Mouse (Mus musculus): Measurements from ENCODE around the gene Ssbp2. TPM values are rescaled to one million over a fixed set of nuclear protein-coding genes. Genes with fewer than 3 reads are reported as not detected.

Ssbp2 gene
- polyA plus RNA-seq, 2 experiments, result 118 to 174 TPM

DNA sequence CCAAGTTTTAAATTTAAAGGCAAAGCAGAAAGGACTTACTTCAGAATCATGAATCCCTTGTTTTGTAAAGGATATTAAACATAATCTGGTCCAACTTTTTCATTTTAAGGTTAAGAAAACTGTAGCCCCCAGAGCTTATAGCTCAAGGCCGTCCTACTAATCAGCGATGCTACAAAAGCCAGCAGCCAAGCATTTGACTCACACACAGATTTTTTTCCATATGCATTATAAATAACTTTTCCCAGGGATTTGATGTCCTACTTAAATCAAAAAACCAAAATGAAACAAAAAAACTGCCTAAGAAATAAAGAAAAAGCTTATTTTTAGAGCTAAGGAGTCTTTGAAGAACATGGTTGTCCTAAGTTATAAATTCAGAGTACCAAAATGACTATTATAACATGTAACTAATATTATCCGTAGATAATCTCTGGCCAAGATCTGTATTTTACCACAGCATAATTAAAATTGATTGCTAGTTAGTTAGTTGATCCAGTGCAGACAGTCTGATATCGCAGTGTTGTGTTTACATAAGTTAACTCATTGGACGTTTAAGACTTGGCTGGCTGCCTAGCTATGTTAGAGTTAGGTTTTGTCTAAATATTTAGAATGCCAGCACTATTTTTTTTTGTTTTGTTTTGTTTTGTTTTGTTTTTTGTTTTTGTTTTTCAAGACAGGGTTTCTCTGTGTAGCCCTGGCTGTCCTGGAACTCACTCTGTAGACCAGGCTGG, 201.1 kb downstream of the Ssbp2 start:
- H3K36me3 ChIP-seq (ENCODE audit: control insufficient read depth, insufficient read depth, low read length), result peaks cover 6% of the 10 kb centered on the region
- 76% methylated on average over 5 of the region's 5 CpGs for WGBS
- no peak overlapping the region for H3K4me3 ChIP-seq (replicated peaks; ENCODE audit: low read length)
- H3K9ac ChIP-seq (ENCODE audit: low read depth, low read length, severe bottlenecking), result no peak overlapping the region
- no peak overlapping the region for H3K27ac ChIP-seq (replicated peaks; ENCODE audit: low read depth, low read length)
- no peak overlapping the region for H3K4me2 ChIP-seq (replicated peaks; ENCODE audit: low read depth, low read length, severe bottlenecking)
- ATAC-seq (ENCODE audit: low FRiP score, low read depth) (no peak), DNase-seq (ENCODE audit: low spot score) (no peak)
- H3K27me3 ChIP-seq (ENCODE audit: control insufficient read depth, insufficient read depth, low read length), result no peaks in the 10 kb centered on the region
- peaks cover 2% of the 10 kb centered on the region; the same call in 1 of the 2 replicates for H3K4me1 ChIP-seq (ENCODE audit: control insufficient read depth, insufficient read depth, low read length)
- H3K9me3 ChIP-seq (ENCODE audit: control insufficient read depth, low read length), result no peaks in the 10 kb centered on the region
- no peak for TF ChIP-seq POLR2A (IDR thresholded peaks at IDR 0.05; ENCODE audit: borderline replicate concordance, extremely low read depth, insufficient read depth, insufficient read length)

GRCm38 (mm10) chr13:91662751-91663150, 202.7 kb downstream of the Ssbp2 start:
- no peak for TF ChIP-seq POLR2A (IDR thresholded peaks at IDR 0.05; ENCODE audit: borderline replicate concordance, extremely low read depth, insufficient read depth, insufficient read length)
- no peak overlapping the region for H3K4me3 ChIP-seq (replicated peaks; ENCODE audit: low read length)
- ATAC-seq (ENCODE audit: low FRiP score, low read depth) (no peak), DNase-seq (ENCODE audit: low spot score) (no peak)
- 48% methylated on average over 2 of the region's 2 CpGs for WGBS
- peaks cover 6% of the 10 kb centered on the region for H3K36me3 ChIP-seq (ENCODE audit: control insufficient read depth, insufficient read depth, low read length)
- H3K9me3 ChIP-seq (ENCODE audit: control insufficient read depth, low read length), result no peaks in the 10 kb centered on the region
- no peak overlapping the region for H3K27ac ChIP-seq (replicated peaks; ENCODE audit: low read depth, low read length)
- no peak overlapping the region for H3K9ac ChIP-seq (ENCODE audit: low read depth, low read length, severe bottlenecking)
- H3K27me3 ChIP-seq (ENCODE audit: control insufficient read depth, insufficient read depth, low read length), result no peaks in the 10 kb centered on the region
- H3K4me2 ChIP-seq (replicated peaks; ENCODE audit: low read depth, low read length, severe bottlenecking), result no peak overlapping the region
- peaks cover 2% of the 10 kb centered on the region; the same call in 1 of the 2 replicates for H3K4me1 ChIP-seq (ENCODE audit: control insufficient read depth, insufficient read depth, low read length)

DNA sequence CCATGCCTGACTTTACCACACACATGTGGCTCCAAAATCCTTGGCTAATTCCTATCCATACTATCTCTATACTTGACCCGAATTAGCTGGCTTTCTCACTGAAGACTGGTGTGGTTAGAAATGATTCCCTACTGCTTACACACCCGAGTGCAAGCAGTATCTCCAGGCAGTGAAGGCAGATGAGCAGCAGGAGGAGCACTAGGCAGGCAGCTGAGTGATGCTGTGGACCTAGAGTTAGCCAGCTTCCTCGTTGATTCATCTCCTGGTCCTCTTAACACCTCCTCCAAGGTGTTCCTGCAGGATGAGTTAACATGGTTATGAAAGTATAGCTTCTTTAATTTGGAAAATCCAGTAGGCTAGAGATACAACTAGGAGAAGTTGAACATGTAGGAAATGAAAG, 213.2 kb downstream of the Ssbp2 start:
- no peak overlapping the region for H3K4me2 ChIP-seq (replicated peaks; ENCODE audit: low read depth, low read length, severe bottlenecking)
- ATAC-seq (ENCODE audit: low FRiP score, low read depth), result no peak
- H3K27ac ChIP-seq (replicated peaks; ENCODE audit: low read depth, low read length), result no peak overlapping the region
- no peaks in the 10 kb centered on the region for H3K27me3 ChIP-seq (ENCODE audit: control insufficient read depth, insufficient read depth, low read length)
- WGBS, result 67% methylated on average over 3 of the region's 3 CpGs
- H3K9me3 ChIP-seq (ENCODE audit: control insufficient read depth, low read length), result no peaks in the 10 kb centered on the region
- no peak for TF ChIP-seq POLR2A (IDR thresholded peaks at IDR 0.05; ENCODE audit: borderline replicate concordance, extremely low read depth, insufficient read depth, insufficient read length)
- no peak overlapping the region for H3K4me3 ChIP-seq (replicated peaks; ENCODE audit: low read length)
- no peak overlapping the region for H3K9ac ChIP-seq (ENCODE audit: low read depth, low read length, severe bottlenecking)
- peaks cover 31% of the 10 kb centered on the region for H3K36me3 ChIP-seq (ENCODE audit: control insufficient read depth, insufficient read depth, low read length)
- no peaks in the 10 kb centered on the region for H3K4me1 ChIP-seq (ENCODE audit: control insufficient read depth, insufficient read depth, low read length)
- no peak for DNase-seq (ENCODE audit: low spot score)

DNA sequence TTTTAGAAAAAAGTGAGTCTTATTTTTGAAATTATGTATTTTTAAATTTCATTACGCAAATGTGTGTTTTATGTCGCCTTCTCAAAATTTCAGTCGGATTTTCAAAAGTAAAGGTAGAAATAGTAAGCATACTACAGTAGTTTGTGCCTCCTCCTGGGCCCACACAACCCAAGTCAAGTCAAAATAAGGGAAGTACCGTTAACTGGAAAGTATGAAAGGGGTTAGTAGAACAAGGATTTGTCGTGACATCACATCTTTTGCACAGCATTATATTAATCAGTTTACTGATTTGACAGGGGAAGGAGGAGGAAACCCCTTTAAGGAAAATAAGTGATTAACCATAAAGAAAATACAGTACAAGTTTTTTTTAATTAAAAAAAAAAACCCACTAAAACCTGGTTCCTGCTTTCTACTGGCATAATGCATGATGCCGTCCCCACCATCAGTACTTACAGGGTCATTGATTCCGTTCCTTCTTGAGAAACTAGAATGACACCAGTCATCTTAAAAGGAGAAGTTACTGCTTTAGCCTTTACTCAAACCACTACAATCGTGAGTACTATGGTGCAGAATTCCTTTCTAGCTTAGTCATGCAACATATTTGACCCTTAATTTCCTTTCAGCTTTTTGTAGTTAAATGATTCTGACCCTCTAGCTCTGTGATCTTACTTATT, 220.8 kb downstream of the Ssbp2 start:
- Histone ChIP-seq H3K4me2 (replicated peaks; ENCODE audit: low read depth, low read length, severe bottlenecking) (no peak overlapping the region), H3K27ac (replicated peaks; ENCODE audit: low read depth, low read length) (no peak overlapping the region), H3K4me1 (ENCODE audit: control insufficient read depth, insufficient read depth, low read length) (no peaks in the 10 kb centered on the region), H3K9ac (ENCODE audit: low read depth, low read length, severe bottlenecking) (no peak overlapping the region), H3K9me3 (ENCODE audit: control insufficient read depth, low read length) (no peaks in the 10 kb centered on the region), H3K4me3 (replicated peaks; ENCODE audit: low read length) (no peak overlapping the region), H3K36me3 (ENCODE audit: control insufficient read depth, insufficient read depth, low read length) (peaks cover 30% of the 10 kb centered on the region), H3K27me3 (ENCODE audit: control insufficient read depth, insufficient read depth, low read length) (no peaks in the 10 kb centered on the region)
- no peak for ATAC-seq (ENCODE audit: low FRiP score, low read depth)
- DNase-seq (ENCODE audit: low spot score), result no peak
- TF ChIP-seq POLR2A (IDR thresholded peaks at IDR 0.05; ENCODE audit: borderline replicate concordance, extremely low read depth, insufficient read depth, insufficient read length), result no peak
- 87% methylated on average over 8 of the region's 8 CpGs for WGBS

DNA sequence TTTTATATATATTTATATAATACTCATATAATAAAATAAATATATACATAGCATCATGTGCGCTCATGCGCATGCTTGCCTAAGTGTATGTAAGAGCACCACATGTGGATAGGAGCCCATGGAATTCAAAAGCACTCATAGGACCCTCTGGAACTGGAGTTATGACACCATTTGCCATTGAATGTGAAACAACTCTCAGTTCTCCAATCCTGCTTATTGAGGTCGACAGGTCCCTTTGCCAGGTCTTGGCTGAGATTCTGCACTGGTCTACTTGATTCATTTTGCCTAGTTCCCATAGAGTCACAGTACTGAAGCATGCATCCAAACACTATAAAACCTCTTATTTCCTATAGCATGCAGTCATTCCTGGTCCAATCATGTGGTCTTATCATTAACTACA, 221.4 kb downstream of the Ssbp2 start:
- Histone ChIP-seq H3K27me3 (ENCODE audit: control insufficient read depth, insufficient read depth, low read length) (no peaks in the 10 kb centered on the region), H3K4me1 (ENCODE audit: control insufficient read depth, insufficient read depth, low read length) (no peaks in the 10 kb centered on the region), H3K4me2 (replicated peaks; ENCODE audit: low read depth, low read length, severe bottlenecking) (no peak overlapping the region), H3K9ac (ENCODE audit: low read depth, low read length, severe bottlenecking) (no peak overlapping the region), H3K27ac (replicated peaks; ENCODE audit: low read depth, low read length) (no peak overlapping the region), H3K9me3 (ENCODE audit: control insufficient read depth, low read length) (no peaks in the 10 kb centered on the region), H3K36me3 (ENCODE audit: control insufficient read depth, insufficient read depth, low read length) (peaks cover 32% of the 10 kb centered on the region), H3K4me3 (replicated peaks; ENCODE audit: low read length) (no peak overlapping the region)
- TF ChIP-seq POLR2A (IDR thresholded peaks at IDR 0.05; ENCODE audit: borderline replicate concordance, extremely low read depth, insufficient read depth, insufficient read length), result no peak
- DNase-seq (ENCODE audit: low spot score) (no peak), ATAC-seq (ENCODE audit: low FRiP score, low read depth) (no peak)
- WGBS, result 88% methylated on average over 3 of the region's 3 CpGs
